Mouse (Mus musculus) stomach, postnatal 0 days (tissue): ENCODE measurements around the gene Traf3ip1. TPM values are rescaled to one million over a fixed set of nuclear protein-coding genes. Genes with fewer than 3 reads are reported as not detected.

Experiments
- ATAC-seq: fragments of 200-750 bp; cut with Nextera tagmentation; 2 replicates; pipeline ENCODE4 v1.8.0; 2017; ENCODE audit not compliant: low FRiP score, low TSS enrichment
- DNase-seq: peaks from one replicate; pipeline ENCODE4 v3.0.0-alpha.2; 2016; ENCODE audit warnings: low spot score
- H3K27ac ChIP-seq: fragments of 300-500 bp; sonication (generic); replicated peaks from 2 replicates; pipeline ENCODE4 v1.5.1; 2014; ENCODE audit warnings: mild to moderate bottlenecking, control low read depth
- H3K27me3 ChIP-seq: fragments of 300-500 bp; sonication (generic); 2 replicates; pipeline ENCODE4 v1.6.1; 2014; ENCODE audit warnings: low read length; ENCODE audit not compliant: control insufficient read depth, insufficient read depth
- H3K36me3 ChIP-seq: fragments of 300-500 bp; sonication (generic); 2 replicates; pipeline ENCODE4 v1.6.1; 2014; ENCODE audit warnings: low read length, mixed read lengths; ENCODE audit not compliant: control insufficient read depth, insufficient read depth
- H3K4me1 ChIP-seq: fragments of 300-500 bp; sonication (generic); replicated peaks from 2 replicates; pipeline ENCODE4 v1.6.1; 2014; ENCODE audit warnings: antibody characterized with exemption; ENCODE audit not compliant: control insufficient read depth, insufficient read depth
- H3K4me2 ChIP-seq: fragments of 300-500 bp; sonication (generic); replicated peaks from 2 replicates; pipeline ENCODE4 v1.6.1; 2014; ENCODE audit warnings: low read depth, mild to moderate bottlenecking, control low read depth, moderate library complexity
- H3K4me3 ChIP-seq: fragments of 300-500 bp; sonication (generic); 2 replicates; pipeline ENCODE4 v1.5.1; 2014; ENCODE audit warnings: low read depth, low read length, control low read depth
- H3K9ac ChIP-seq: fragments of 300-500 bp; sonication (generic); 2 replicates; pipeline ENCODE4 v1.6.1; 2014; ENCODE audit warnings: mild to moderate bottlenecking, low read length, control low read depth, mixed read lengths
- H3K9me3 ChIP-seq: fragments of 300-500 bp; sonication (generic); 2 replicates; pipeline ENCODE4 v1.6.1; 2016; ENCODE audit warnings: low read length; ENCODE audit not compliant: control insufficient read depth
- CTCF ChIP-seq: IDR thresholded peaks from 2 replicates; pipeline ENCODE4 v1.5.1; 2016; ENCODE audit warnings: antibody characterized with exemption, low read depth, mild to moderate bottlenecking, moderate library complexity
- EP300 ChIP-seq: optimal IDR thresholded peaks from 2 replicates; pipeline ENCODE3; 2016; ENCODE audit warnings: antibody characterized with exemption
- WGBS: fragments of 180-500 bp; shearing (Covaris S2); extraction: QIAGEN DNeasy Blood & Tissue Kit; methylation state at CpG from one replicate; pipeline ENCODE4 v1.1.7; 2014; 5-methylcytosine and 5-hydroxymethylcytosine counted together
- polyA plus RNA-seq: library from polyadenylated mRNA; unstranded; fragments of >200 nt; fragmentation: Nextera tagmentation; extraction: Ambion mirVana; gene quantifications from 2 replicates; pipeline ENCODE4 v1.2.1, GENCODE M21; 2015

Traf3ip1 gene
- polyA plus RNA-seq, 1 experiment from 2014 or later: 3.0 TPM

- Histone ChIP-seq H3K4me1 (no peaks in the 10 kb centered on the region), H3K4me3 (no peak overlapping the region), H3K36me3 (no peaks in the 10 kb centered on the region), H3K27ac (no peak overlapping the region), H3K9me3 (no peaks in the 10 kb centered on the region), H3K27me3 (no peaks in the 10 kb centered on the region), H3K9ac (no peak overlapping the region), H3K4me2 (no peak overlapping the region)
- ATAC-seq (no peak), DNase-seq (peak; percentile 60)
- TF ChIP-seq EP300 (no peak), CTCF (peak; percentile 85)
- WGBS: 58% methylated on average over 3 of the region's 3 CpGs
These were observed 79.8 kb downstream of the Traf3ip1 start for GRCm38 (mm10) chr1:91574208-91574607.

DNA sequence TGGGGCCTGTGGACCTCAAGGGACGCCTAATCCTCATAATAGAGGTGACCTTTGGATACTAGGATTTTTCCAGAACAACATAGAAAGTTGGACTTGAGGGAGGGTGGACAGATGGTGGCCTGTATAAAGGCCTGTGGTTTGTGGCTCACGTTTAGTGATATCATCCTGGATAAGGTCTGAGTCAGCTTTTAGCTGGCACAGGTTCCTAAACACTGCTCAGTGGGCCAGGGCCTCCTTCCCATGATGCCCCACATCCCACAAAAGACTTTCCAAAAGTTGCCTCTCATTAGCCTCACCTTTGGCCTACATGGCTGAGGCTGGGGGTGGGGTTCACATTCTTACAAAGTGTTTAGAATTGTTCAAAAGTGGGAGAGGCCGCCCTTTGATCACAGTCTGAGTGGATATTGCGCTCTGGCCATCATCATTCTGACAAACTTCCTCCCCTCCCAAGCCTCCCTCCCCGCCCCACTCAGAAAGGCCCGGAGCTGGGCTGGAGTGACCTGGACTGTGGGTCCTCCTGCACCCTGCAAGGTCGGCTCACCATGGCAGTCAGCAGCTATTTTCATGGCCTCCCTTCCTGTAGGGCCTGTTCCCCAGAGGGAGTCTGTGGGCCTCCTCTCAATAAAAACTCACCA lies 83.6 kb downstream of the Traf3ip1 start:
- WGBS: 32% methylated on average over 7 of the region's 7 CpGs

More for the DNA sequence above, 83.6 kb downstream of the Traf3ip1 start:
- H3K36me3 ChIP-seq: no peaks in the 10 kb centered on the region
- DNase-seq: peak; percentile 23
- H3K9ac ChIP-seq: no peak overlapping the region
- no peak overlapping the region for H3K27ac ChIP-seq
- ATAC-seq: peak; percentile 60
- no peak overlapping the region for H3K4me2 ChIP-seq
- no peak overlapping the region for H3K4me3 ChIP-seq
- no peaks in the 10 kb centered on the region for H3K9me3 ChIP-seq
- H3K27me3 ChIP-seq: no peaks in the 10 kb centered on the region
- no peaks in the 10 kb centered on the region for H3K4me1 ChIP-seq
- no peak for TF ChIP-seq EP300
- no peak for TF ChIP-seq CTCF

Other genes starting within 250 kb of the Traf3ip1 start
- gene Ube2f, start 244.3 kb upstream of the Traf3ip1 start, polyA plus RNA-seq: 56.9 and 61.7 TPM in 2 replicates
- gene Scly, start 196.3 kb upstream of the Traf3ip1 start, polyA plus RNA-seq: 8.2 and 8.9 TPM in 2 replicates
- gene Espnl, start 172.6 kb upstream of the Traf3ip1 start, polyA plus RNA-seq: 0.02 TPM in 1 of 2 replicates, not detected in the other
- gene Klhl30, start 143.6 kb upstream of the Traf3ip1 start, polyA plus RNA-seq: 0.61 and 0.80 TPM in 2 replicates
- gene Erfe, start 128.2 kb upstream of the Traf3ip1 start, polyA plus RNA-seq: 1.2 and 1.5 TPM in 2 replicates
- 58.1 and 60.1 TPM in 2 replicates for gene Ilkap, start 95.8 kb upstream of the Traf3ip1 start, polyA plus RNA-seq
- 40.7 and 43.1 TPM in 2 replicates for gene Hes6, start 80.6 kb upstream of the Traf3ip1 start, polyA plus RNA-seq
- 2.4 and 2.8 TPM in 2 replicates for gene Per2, start 35.3 kb upstream of the Traf3ip1 start, polyA plus RNA-seq
- gene Asb1, start 45.9 kb downstream of the Traf3ip1 start, polyA plus RNA-seq: 1.6 and 2.3 TPM in 2 replicates